Mouse (Mus musculus) cerebellum, postnatal 10 days (tissue): ENCODE measurements around the gene Gm17571.
A peak's percentile ranks its signal among the peaks of the same experiment; 100 is the strongest.

Source experiments
- DNase-seq, 2 experiments: peaks; one replicate each; pipeline ENCODE4 v3.0.0; 2021; ENCODE audit warnings: mixed read lengths in 2 of 2

Gene Gm17571

DNA sequence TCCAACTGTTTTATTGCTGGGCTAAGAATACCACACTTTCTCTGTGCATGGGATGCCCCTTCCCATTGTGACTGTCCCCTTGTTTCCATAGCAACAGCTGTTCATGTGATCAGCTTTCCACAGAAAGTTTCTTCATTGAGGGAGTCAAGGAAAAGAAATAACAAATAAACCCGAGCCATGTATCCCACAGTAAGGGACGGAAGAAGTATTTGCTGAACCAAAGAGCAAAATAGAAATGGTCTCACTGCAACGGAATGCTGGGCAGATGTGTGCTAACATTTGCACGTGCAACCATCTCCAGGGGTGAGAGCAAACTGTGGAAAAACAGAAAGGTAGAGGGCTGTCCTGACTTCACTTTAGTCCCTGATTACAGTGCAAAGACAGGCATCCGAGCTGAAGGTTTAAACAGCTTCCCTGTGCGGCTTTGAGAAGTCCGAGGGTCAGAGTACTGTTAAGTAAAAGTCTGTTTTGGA lies 8.1 kb upstream of the Gm17571 start:
- DNase-seq = no peak

DNA sequence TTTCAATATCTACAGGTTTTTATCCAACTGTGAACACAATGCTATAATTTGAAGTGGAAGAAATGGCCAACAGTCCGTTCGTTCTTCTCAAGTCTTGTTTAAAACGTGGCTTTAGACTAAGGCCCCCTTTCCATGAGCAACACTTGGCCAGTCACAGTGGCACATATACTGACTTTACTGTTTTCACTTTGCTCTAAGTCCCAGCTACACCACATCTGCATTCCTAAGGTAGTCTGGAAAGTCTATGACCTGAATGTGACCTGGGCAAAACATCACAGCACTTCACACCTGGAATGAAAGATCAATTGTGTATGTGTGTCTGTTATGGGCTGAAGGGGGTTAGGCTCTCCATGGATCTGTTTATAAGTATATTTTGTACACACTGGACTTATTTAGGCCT lies 2.2 kb upstream of the Gm17571 start:
- DNase-seq = no peak

DNA sequence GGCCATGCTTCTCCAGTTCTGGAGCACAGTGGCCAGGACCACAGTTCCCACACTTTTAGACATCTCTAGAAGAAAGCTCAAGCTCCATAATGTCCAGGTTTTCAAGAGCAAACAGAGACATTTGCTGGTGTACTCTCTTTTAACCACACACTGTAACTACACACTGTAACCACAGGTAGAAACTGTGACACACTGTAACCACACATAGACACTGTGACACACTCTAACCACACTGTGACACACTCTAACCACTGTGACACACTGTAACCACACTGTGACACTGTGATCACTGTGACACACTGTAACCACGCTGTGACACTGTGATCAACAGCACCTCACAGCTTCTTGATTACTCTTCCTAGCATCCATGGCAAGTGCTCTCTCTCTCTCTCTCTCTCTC lies 317 bp downstream of the Gm17571 start:
- DNase-seq = no peak

DNA sequence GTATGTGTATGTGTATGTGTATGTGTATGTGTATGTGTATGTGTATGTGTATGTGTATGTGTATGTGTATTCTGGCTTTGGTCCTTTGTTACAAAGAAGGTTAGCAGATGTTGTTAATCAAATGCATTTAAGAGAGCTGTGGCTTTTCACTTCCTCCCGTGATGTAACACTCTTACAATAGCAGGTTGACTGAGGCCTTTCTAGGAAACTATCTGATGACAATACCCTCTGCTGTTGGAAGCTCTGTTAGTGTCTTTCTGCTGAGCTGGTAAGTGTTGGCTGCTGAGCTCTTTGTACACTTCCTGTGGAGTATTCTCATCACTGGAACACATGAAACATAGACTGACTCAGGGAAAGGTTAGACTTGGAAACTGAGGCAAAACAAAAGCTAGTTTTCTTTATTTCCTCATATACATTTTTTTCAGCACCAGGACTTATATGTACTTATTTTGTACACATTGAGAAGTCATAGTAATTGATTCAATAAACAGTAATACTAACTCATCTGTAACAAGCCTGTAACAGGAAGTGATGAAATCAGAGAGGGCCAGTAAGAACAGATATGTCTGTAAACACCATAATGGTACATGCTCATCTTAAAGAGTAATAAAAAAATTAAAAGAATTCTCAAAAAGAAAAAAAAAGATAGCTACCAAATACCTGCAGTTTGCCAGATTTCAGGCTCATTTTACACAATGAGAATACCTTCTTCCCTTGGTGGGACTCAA lies 2.9 kb downstream of the Gm17571 start:
- no peak for DNase-seq

- no peak for DNase-seq
Measured at GRCm38 (mm10) chr9:13442012-13442735, 4.4 kb downstream of the Gm17571 start.

- no peak for DNase-seq
Measured at GRCm38 (mm10) chr9:13440911-13441310, 5.6 kb downstream of the Gm17571 start.

DNA sequence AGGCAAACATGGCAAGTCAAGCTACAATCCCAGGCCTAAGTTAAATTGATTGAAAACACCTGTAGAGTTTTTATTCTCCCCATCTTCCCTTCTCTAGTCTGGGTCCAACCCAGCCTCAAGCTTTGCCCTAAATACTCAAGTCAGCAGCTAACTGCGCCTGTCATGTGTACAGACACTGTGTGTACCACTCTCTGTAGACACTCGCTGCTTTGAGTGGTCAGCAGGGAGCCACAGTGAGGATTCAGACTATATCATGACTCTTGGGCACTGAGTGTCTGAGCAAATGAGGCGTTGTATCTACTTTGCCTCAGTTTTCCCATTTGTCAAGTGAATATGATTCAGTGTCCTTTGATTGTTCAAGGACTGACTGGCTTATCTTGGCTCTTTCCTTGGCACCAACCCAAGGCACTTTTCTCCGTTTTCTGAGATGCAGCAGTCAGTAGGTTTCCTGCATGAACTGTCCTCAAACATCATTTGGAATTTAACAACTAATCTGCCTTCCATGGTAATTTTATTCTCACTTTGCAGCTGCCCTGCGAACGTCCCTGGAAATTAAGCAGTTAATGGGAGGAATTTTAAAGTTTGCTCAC lies 13.0 kb downstream of the Gm17571 start:
- peak in 1 of 2 experiments; percentile 12 for DNase-seq

- peak; percentile 29 to 54 for DNase-seq
Measured at GRCm38 (mm10) chr9:13431646-13432045, 14.9 kb downstream of the Gm17571 start.

DNA sequence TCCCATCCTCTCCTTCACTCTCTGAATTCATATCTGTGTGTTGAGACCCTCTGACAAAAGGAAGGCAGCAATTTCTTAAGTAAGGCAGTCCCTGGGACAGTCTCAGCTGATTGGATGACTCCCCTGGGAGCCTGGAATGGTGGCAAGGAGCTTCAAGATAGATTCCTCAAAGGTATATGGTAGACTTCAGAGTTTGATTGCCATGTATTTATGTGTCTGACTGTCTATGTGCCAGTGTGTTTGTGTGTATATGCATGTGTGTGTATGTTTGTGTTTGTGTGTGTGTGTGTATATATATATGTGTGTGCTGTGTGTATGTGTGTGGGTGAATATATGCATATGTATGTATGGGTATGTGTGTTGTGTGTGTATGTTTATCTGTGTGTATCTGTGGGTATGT lies 15.8 kb downstream of the Gm17571 start:
- no peak for DNase-seq

DNA sequence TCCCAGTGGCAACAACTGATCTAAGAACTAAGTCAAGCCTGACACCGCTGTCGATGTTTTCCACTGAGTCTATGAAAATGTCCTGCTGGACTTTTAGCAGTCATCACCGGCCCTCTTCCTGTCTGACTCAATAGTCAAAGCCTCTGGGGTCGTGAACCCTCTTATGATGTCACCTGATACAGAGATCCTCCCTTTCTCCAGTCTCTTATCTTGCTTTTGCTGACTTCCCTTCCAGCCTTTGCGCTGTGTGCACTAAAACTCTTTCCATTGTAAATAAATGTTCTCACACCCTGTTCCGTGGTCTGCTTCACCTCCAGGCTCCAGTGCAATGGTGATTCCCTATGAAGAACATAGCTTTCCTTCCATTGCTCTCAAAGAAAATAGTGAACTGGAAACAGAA lies 16.3 kb downstream of the Gm17571 start:
- DNase-seq = no peak

GRCm38 (mm10) chr9:13429477-13430125 lies 17.0 kb downstream of the Gm17571 start:
- peak in 1 of 2 experiments; percentile 13 for DNase-seq

- peak; percentile 35 to 60 for DNase-seq
Measured at GRCm38 (mm10) chr9:13425031-13425940, 21.3 kb downstream of the Gm17571 start.

GRCm38 (mm10) chr9:13414230-13414766 lies 32.3 kb downstream of the Gm17571 start:
- no peak for DNase-seq
